Mouse (Mus musculus): Measurements from ENCODE around the gene Cars2. TPM values are rescaled to one million over a fixed set of nuclear protein-coding genes. Genes with fewer than 3 reads are reported as not detected.
A peak's percentile ranks its signal among the peaks of the same experiment; 100 is the strongest.
"Not testable (repeated sequence)": the region's sequence is repeated elsewhere in the genome, so short reads cannot be mapped to it uniquely, and the experiment has no call there.

Gene Cars2
- polyA plus RNA-seq, 1 experiment from 2014 or later, result 17.8 TPM

DNA sequence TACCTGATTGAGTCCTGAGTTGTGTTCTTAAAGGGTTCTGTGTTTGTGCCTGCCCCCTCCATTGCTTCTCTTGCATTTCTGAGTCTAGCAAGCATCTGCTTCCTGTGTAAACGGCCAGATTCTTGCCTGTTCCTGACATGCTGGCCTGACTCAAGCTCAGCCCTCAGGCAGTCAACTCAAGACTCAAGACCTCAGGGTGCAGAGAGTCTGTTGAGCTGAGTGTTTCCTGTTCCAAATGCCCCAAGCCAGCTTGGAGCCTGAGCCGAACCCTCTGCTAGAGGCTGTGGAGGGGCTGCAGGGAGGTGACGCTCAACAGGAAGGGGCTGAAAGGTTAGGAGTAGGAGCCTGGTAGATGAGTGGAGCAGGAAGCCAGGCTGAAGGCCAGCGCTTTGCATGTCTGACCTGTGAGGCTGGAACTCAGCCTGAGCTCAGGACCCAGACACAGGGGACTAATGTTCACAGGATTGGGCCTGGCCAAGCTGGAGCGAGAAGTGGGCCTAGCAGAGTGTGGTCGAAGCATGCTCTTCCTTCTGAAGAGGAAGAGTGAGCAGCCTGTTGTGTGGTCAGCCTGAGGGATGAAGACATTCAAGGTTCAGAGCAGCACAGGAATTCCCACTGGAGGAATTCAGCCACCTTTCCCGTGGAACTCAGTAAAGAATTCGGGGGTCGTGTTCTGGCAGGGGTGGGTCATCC lies 24.5 kb upstream of the Cars2 start:
- no peak for ATAC-seq (ENCODE audit: insufficient number of reproducible peaks, low FRiP score, low TSS enrichment, low read depth)

DNA sequence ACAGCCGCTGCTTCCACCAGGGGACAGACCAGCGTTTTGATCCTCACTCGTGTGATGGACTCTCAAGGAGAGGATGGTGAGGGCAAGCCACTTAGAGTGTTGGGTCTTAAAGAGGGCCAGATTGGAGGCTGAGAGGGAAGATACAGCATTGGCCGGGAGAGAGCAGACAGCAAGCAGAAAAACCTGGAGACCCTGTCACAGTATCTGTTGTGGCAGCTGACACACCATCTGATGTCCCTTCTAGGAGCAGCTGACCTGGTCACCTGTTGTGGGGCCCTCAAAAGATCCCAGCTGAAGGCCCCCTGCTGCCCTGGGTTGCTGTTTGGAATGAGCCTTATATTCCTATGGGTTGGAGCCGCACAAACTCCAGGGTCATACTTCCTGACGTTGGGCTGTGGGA lies 21.8 kb upstream of the Cars2 start:
- WGBS, result 85% methylated on average over 6 of the region's 6 CpGs
- ATAC-seq (ENCODE audit: insufficient number of reproducible peaks, low FRiP score, low TSS enrichment, low read depth) (no peak), DNase-seq (ENCODE audit: low spot score) (no peak)
- Histone ChIP-seq H3K9me3 (ENCODE audit: control insufficient read depth, low read length) (no peaks in the 10 kb centered on the region), H3K4me3 (ENCODE audit: low read depth, low read length) (no peak overlapping the region), H3K36me3 (ENCODE audit: control insufficient read depth, insufficient read depth, low read length) (no peaks in the 10 kb centered on the region), H3K27ac (replicated peaks; ENCODE audit: low read depth, low read length) (no peak overlapping the region), H3K4me1 (ENCODE audit: control insufficient read depth, insufficient read depth, low read length) (peaks cover 36% of the 10 kb centered on the region), H3K27me3 (ENCODE audit: control insufficient read depth, insufficient read depth, low read length) (no peaks in the 10 kb centered on the region), H3K9ac (ENCODE audit: low read length) (no peak overlapping the region), H3K4me2 (ENCODE audit: low read depth, severe bottlenecking) (no peak overlapping the region)

More for the DNA sequence above, 24.5 kb upstream of the Cars2 start:
- Histone ChIP-seq H3K4me2 (ENCODE audit: low read depth, severe bottlenecking) (no peak overlapping the region), H3K27ac (replicated peaks; ENCODE audit: low read depth, low read length) (peak overlapping the region; percentile 57; the same call in 1 of the 2 replicates), H3K4me1 (ENCODE audit: control insufficient read depth, insufficient read depth, low read length) (peaks cover 26% of the 10 kb centered on the region), H3K9ac (ENCODE audit: low read length) (no peak overlapping the region), H3K9me3 (ENCODE audit: control insufficient read depth, low read length) (no peaks in the 10 kb centered on the region), H3K36me3 (ENCODE audit: control insufficient read depth, insufficient read depth, low read length) (no peaks in the 10 kb centered on the region), H3K4me3 (ENCODE audit: low read depth, low read length) (no peak overlapping the region), H3K27me3 (ENCODE audit: control insufficient read depth, insufficient read depth, low read length) (no peaks in the 10 kb centered on the region)
- DNase-seq (ENCODE audit: low spot score), result no peak
- 62% methylated on average over 9 of the region's 9 CpGs for WGBS

DNA sequence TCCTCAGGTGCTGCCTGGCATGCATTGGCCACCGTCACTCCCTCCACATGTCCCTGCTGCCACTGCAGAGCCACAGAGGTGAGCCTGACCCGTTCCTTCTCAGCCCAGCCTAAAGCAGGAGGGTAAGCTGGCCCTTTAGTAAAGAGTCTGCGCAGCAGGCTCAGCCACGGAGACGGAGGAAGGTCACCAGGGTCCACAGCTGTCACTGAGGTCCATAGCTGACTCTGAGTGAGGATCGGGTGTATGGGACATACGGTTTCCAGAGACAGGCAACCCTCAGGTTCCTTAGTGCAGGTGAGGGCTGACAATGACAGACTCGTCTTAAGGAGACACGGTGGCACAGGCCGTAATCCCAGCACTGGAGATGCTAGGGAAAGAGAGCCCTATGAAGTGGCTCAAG lies 21.4 kb upstream of the Cars2 start:
- WGBS, result 84% methylated on average over 10 of the region's 10 CpGs
- DNase-seq (ENCODE audit: low spot score) (no peak), ATAC-seq (ENCODE audit: insufficient number of reproducible peaks, low FRiP score, low TSS enrichment, low read depth) (no peak)
- Histone ChIP-seq H3K9me3 (ENCODE audit: control insufficient read depth, low read length) (no peaks in the 10 kb centered on the region), H3K27ac (replicated peaks; ENCODE audit: low read depth, low read length) (no peak overlapping the region), H3K9ac (ENCODE audit: low read length) (no peak overlapping the region), H3K4me3 (ENCODE audit: low read depth, low read length) (no peak overlapping the region), H3K27me3 (ENCODE audit: control insufficient read depth, insufficient read depth, low read length) (no peaks in the 10 kb centered on the region), H3K4me2 (ENCODE audit: low read depth, severe bottlenecking) (no peak overlapping the region), H3K4me1 (ENCODE audit: control insufficient read depth, insufficient read depth, low read length) (peaks cover 36% of the 10 kb centered on the region), H3K36me3 (ENCODE audit: control insufficient read depth, insufficient read depth, low read length) (peaks cover 1% of the 10 kb centered on the region; the same call in 1 of the 2 replicates)

DNA sequence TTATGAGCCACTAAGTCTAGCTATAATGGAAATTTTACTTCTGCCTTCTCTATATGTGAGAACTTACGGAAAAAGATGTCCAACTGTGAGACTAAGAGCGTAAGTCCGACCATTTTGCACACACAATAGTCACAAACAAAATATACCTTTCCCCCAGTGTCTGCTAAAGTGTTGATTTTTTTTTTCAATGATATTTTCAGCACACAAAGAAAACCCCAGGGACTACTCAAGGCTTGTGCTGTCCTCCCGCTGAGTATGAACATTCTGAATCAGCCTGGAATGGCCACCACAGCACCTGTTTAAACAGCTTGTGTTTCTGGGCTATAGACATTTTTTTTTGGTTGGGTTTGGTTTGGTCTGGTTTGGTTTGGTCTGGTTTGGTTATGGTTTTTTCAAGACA lies 20.2 kb upstream of the Cars2 start:
- no peak overlapping the region for H3K9ac ChIP-seq (ENCODE audit: low read length)
- no peak overlapping the region for H3K4me3 ChIP-seq (ENCODE audit: low read depth, low read length)
- ATAC-seq (ENCODE audit: insufficient number of reproducible peaks, low FRiP score, low TSS enrichment, low read depth) (no peak), DNase-seq (ENCODE audit: low spot score) (no peak)
- H3K4me2 ChIP-seq (ENCODE audit: low read depth, severe bottlenecking), result no peak overlapping the region
- no peak overlapping the region for H3K27ac ChIP-seq (replicated peaks; ENCODE audit: low read depth, low read length)
- no peaks in the 10 kb centered on the region for H3K9me3 ChIP-seq (ENCODE audit: control insufficient read depth, low read length)
- H3K27me3 ChIP-seq (ENCODE audit: control insufficient read depth, insufficient read depth, low read length), result no peaks in the 10 kb centered on the region
- H3K36me3 ChIP-seq (ENCODE audit: control insufficient read depth, insufficient read depth, low read length), result peaks cover 7% of the 10 kb centered on the region; the same call in 1 of the 2 replicates
- H3K4me1 ChIP-seq (ENCODE audit: control insufficient read depth, insufficient read depth, low read length), result peaks cover 30% of the 10 kb centered on the region
- WGBS, result 96% methylated on average over 4 of the region's 4 CpGs

DNA sequence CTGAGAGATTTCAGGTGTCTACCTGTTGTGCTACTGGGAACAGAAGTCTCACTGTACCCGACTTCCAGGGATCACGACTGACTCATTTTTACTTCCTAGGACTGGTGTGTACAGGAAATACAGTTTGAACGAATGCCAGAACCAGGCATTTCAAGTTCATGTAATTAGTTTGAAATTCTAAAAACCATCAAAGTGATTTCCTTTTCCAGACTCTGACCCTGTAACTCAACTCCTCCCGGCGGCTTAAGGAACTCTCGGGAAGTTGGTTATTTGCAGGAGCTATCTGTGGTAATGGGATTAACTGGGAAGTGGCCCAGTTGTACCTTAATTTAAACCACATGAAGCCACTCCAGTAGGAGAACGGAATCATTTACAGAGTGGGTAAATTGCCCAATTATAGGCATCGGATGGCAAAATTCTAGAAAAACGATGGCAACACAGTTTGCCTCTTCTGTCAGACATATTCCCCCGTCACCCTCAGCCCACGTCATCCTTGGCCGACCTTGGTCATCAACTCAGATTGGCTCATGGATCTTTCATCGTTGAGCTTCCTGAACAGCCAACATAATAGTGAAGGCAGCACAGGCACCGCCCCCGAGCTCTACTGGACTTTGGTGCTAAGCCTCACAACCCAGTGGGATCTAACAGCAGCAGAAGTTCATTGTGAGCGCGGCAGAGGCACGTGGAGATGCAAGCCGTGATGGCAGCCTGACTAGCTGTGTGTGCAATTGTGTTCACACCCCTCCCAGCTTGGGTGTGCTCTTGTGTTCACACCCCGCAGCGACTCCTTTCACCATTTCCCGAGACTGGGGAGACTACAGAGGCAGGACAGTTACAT lies 18.9 kb upstream of the Cars2 start:
- Histone ChIP-seq H3K27ac (replicated peaks; ENCODE audit: low read depth, low read length) (peak overlapping the region; percentile 52), H3K9ac (ENCODE audit: low read length) (no peak overlapping the region), H3K4me1 (ENCODE audit: control insufficient read depth, insufficient read depth, low read length) (peaks cover 17% of the 10 kb centered on the region), H3K4me3 (ENCODE audit: low read depth, low read length) (no peak overlapping the region), H3K4me2 (ENCODE audit: low read depth, severe bottlenecking) (no peak overlapping the region), H3K36me3 (ENCODE audit: control insufficient read depth, insufficient read depth, low read length) (peaks cover 8% of the 10 kb centered on the region), H3K9me3 (ENCODE audit: control insufficient read depth, low read length) (no peaks in the 10 kb centered on the region), H3K27me3 (ENCODE audit: control insufficient read depth, insufficient read depth, low read length) (no peaks in the 10 kb centered on the region)
- DNase-seq (ENCODE audit: low spot score) (peak; percentile 43), ATAC-seq (ENCODE audit: insufficient number of reproducible peaks, low FRiP score, low TSS enrichment, low read depth) (no peak)
- WGBS, result 47% methylated on average over 22 of the region's 22 CpGs

DNA sequence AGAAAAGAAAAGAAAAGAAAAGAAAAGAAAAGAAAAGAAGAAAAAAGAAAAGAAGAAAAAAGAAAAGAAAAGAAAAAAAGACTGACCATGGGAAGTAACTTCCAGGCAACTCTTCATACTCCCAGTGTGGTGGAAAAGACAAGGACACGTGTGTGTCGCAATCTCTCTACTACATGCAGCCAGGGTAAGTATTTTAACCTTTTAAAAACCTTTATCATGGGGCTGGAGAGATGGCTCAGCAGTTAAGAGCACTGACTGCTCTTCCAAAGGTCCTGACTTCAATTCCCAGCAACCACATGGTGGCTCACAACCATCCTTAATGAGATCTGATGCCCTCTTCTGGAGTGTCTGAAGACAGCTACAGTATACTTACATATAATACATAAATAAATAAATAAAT lies 17.6 kb upstream of the Cars2 start:
- WGBS, result 100% methylated on average over 2 of the region's 2 CpGs
- not testable (repeated sequence) for H3K27me3 ChIP-seq (ENCODE audit: control insufficient read depth, insufficient read depth, low read length); ATAC-seq (ENCODE audit: insufficient number of reproducible peaks, low FRiP score, low TSS enrichment, low read depth); H3K9ac ChIP-seq (ENCODE audit: low read length); DNase-seq (ENCODE audit: low spot score); H3K4me3 ChIP-seq (ENCODE audit: low read depth, low read length); H3K27ac ChIP-seq (replicated peaks; ENCODE audit: low read depth, low read length); H3K9me3 ChIP-seq (ENCODE audit: control insufficient read depth, low read length); H3K4me2 ChIP-seq (ENCODE audit: low read depth, severe bottlenecking)
- Histone ChIP-seq H3K4me1 (ENCODE audit: control insufficient read depth, insufficient read depth, low read length) (peaks cover 10% of the 10 kb centered on the region), H3K36me3 (ENCODE audit: control insufficient read depth, insufficient read depth, low read length) (peaks cover 17% of the 10 kb centered on the region)

DNA sequence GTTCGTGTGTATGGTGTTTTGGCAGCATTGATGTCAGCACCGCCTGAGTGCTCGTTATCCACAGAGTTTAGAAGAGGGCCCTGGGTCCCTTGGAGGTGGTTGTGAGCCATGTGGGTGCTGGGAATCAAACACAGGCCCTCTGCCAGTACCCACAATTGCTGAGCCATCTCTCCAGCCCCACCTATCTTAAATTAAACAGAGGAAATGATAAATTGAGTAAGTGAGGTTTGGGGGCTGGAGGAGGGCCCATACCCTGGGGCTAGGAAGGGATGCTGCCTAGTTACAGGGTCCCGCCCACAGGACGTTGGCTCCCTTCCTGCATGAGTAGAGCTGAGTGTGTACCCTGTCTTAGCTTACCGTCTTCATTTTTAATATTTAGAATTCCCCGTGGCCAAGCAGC lies 14.1 kb upstream of the Cars2 start:
- no peak overlapping the region for H3K27ac ChIP-seq (replicated peaks; ENCODE audit: low read depth, low read length)

DNA sequence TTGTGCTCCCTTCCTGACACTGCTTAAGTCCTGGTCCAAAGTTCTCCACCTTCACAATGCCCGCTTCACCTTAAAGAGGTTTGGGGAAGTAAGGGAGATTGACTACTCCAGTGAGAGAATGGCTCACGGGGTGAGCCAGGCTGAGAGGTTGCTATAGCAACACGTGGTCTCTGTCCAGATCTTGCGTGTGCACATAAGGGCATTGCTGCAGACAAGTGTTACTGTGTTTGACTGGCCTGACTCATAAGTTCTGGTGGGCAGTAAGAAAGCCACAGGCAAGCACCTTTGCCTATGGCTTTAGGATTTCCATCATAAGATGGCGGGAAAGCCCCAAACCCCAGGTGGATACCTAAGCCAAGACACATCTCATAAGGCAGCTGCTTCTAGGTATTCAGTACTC lies 13.7 kb upstream of the Cars2 start:
- H3K4me3 ChIP-seq (ENCODE audit: low read depth, low read length), result no peak overlapping the region
- no peaks in the 10 kb centered on the region for H3K27me3 ChIP-seq (ENCODE audit: control insufficient read depth, insufficient read depth, low read length)
- no peaks in the 10 kb centered on the region for H3K9me3 ChIP-seq (ENCODE audit: control insufficient read depth, low read length)
- 91% methylated on average over 5 of the region's 5 CpGs for WGBS
- DNase-seq (ENCODE audit: low spot score) (no peak), ATAC-seq (ENCODE audit: insufficient number of reproducible peaks, low FRiP score, low TSS enrichment, low read depth) (no peak)
- H3K27ac ChIP-seq (replicated peaks; ENCODE audit: low read depth, low read length), result no peak overlapping the region
- H3K4me1 ChIP-seq (ENCODE audit: control insufficient read depth, insufficient read depth, low read length), result peaks cover 1% of the 10 kb centered on the region; the same call in 1 of the 2 replicates
- H3K9ac ChIP-seq (ENCODE audit: low read length), result no peak overlapping the region
- peaks cover 26% of the 10 kb centered on the region for H3K36me3 ChIP-seq (ENCODE audit: control insufficient read depth, insufficient read depth, low read length)
- H3K4me2 ChIP-seq (ENCODE audit: low read depth, severe bottlenecking), result no peak overlapping the region

More for the DNA sequence above, 14.1 kb upstream of the Cars2 start:
- Histone ChIP-seq H3K4me3 (ENCODE audit: low read depth, low read length) (no peak overlapping the region), H3K4me1 (ENCODE audit: control insufficient read depth, insufficient read depth, low read length) (peaks cover 6% of the 10 kb centered on the region), H3K9me3 (ENCODE audit: control insufficient read depth, low read length) (no peaks in the 10 kb centered on the region), H3K9ac (ENCODE audit: low read length) (no peak overlapping the region), H3K36me3 (ENCODE audit: control insufficient read depth, insufficient read depth, low read length) (peaks cover 26% of the 10 kb centered on the region), H3K27me3 (ENCODE audit: control insufficient read depth, insufficient read depth, low read length) (no peaks in the 10 kb centered on the region), H3K4me2 (ENCODE audit: low read depth, severe bottlenecking) (no peak overlapping the region)
- ATAC-seq (ENCODE audit: insufficient number of reproducible peaks, low FRiP score, low TSS enrichment, low read depth) (no peak), DNase-seq (ENCODE audit: low spot score) (no peak)
- WGBS, result 90% methylated on average over 7 of the region's 7 CpGs

Data from limb, embryonic 11.5 days (tissue).